Mouse (Mus musculus): ENCODE data around the gene Alg12.
A peak's percentile ranks its signal among the peaks of the same experiment; 100 is the strongest.
"Not testable (repeated sequence)": the region's sequence is repeated elsewhere in the genome, so short reads cannot be mapped to it uniquely, and the experiment has no call there.

The Alg12 gene

GRCm38 (mm10) chr15:88831482-88831881 lies 12.4 kb upstream of the Alg12 start:
- DNase-seq (ENCODE audit: low read depth): no peak

DNA sequence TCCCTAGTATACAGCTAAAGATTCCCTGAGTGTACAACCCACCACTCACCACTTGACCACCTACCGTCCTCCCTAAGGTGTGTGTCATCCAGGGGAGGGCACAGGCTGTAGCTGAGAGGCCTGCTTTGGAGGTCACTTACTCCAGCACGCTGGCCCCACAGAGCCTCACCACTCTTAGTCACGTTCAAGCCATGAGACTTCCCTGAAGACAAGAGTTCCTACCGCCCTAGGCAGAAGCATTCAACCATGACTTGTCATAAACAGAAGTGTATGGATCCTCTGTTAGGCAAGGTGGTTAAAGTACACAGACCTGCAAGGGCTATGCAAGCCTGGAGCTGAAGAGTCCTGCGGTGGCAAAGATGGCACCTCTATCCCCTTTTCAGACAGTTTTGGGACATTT lies 11.6 kb upstream of the Alg12 start:
- DNase-seq (ENCODE audit: low read depth): no peak

GRCm38 (mm10) chr15:88829791-88830440 lies 10.8 kb upstream of the Alg12 start:
- DNase-seq (ENCODE audit: low read depth): no peak

DNA sequence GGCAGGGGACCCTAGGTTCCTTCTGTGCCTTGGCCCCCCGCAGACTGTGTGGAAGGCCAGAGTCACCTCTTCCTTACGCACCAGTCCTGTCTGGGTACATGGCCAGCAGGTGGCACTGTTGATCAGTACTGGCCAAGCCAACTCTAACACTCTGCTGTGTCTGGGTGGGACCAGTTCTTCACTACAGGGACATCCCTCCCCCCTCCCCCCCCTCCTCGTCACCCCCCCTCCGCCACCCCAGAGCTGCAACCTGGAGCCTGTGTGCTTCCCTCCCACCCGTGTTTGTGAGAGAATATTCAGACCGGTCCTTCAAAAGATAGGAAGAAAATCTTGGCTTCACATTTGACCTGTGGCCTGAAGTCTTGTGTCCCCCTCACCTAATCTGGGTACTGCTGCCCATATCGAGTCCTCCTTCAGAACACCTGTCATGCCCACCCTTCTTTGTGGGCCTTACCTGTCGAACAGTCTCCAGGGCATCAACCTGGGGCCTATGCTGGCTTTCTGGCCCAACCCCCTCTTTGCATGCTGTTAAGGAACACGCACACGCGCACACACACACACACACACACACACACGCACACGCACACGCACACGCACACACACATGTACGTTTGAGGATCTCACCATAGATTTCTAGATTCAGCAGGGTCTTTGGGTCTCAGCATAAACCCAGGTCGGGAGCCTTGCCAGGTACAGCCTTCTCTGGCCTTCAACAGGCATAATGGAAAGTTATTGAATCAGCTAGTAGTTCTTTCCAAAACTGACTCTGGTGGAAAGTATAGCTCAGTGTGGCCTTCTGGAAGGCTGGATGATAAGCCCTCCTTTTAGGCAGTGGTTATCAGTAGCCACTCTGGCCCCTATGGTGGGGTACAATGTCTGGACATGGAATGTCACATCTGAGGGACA lies 9.9 kb upstream of the Alg12 start:
- DNase-seq (ENCODE audit: low read depth): peak; percentile 78

DNA sequence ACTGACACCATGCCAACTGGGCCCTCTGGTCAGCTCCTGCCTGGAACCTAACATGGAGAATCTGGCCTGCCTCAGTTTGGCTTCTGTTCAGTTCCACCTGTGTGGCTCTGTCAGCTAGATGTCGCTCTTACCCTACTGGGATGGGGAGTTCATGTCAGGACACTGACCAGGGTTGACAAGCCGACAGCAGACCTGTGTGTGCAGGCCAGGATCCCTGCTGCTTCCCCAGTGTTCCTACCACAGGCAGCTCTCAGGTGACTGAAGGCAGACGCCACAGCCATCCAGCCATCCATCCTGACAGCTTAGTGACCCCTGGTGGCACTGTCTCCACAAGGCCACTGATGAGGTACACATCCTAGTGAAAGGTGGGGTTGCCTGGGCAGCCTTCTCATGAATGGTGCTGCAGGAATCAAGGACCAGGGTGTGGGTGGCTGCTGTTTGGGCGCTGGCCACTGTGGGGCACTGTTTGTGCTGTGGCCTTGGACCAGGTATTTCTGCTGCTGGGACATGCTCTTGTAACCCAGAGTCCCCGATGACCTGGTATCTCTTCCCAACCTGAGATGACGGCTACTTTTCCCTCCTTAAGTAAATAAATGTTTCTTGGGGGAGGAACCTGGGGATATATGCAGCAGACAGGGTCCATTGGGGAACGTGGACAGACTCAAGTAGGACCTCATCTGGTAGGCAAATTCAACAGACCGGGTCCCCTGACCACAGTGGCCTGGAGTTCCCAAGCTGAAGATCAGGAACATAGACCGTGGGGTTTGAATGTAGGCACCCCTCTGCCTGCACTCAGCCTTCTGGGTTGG lies 9.1 kb upstream of the Alg12 start:
- DNase-seq (ENCODE audit: low read depth): peak; percentile 35

DNA sequence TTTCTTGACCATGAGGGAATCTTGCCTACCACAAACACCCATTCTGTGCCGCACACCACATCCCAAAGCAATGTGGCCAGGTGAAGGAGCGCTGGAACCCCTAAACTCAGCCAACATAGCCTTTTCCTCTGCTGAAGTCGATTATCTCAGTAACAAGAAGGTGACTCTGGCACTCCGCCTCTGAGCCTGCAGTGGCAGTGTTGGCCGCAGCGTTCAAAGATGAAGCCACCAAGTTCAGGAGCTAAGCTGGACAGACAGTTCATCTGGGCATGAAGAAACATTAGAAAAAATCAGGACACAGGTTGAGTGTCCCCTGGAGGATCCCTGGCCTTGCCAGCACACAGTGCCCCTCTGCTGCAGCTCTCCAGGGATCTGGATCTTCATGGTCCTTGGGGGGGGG lies 8.3 kb upstream of the Alg12 start:
- DNase-seq (ENCODE audit: low read depth): no peak

DNA sequence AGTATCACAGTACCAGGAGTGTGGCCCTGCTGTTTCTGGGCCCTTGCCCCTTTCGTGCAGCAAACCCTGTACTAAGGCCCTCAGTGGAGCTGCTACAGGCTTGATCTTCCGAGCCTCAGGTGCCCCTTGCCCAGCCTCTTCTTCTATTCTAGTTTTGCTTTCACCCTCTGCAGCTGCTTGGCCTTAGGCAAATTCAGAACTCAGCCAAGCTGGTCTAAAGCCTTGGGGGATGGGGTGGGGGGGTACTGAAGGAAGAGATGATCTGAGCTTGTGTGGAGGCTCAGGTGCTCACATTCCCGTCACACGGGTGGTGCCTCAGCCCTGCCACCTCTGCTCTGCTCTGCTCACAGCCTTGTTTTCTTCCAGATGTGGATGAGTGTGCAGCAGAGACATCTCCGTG lies 4.3 kb upstream of the Alg12 start:
- no peak for DNase-seq (ENCODE audit: low read depth)

DNA sequence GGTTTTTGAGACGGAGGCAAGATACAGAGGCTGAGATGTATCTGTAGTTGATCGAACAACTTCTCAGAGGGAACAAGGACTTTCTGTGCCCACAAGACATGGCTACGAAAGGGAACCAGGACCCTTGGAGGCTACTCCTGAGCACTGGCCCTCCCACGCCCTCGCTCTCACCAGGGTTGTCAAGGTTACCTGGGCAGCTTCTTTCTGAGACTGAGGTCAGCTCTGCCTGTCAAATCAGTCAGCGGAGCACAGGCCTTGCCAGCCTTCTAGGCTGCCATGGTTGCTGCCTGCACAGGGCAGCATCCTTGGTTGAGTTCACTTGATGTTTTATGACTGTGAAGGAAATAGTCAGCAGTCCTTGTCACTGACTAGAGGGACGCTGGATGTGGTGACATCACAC lies 3.4 kb upstream of the Alg12 start:
- DNase-seq (ENCODE audit: low read depth): no peak

- no peak for DNase-seq (ENCODE audit: low read depth)
These were observed 2.3 kb upstream of the Alg12 start for GRCm38 (mm10) chr15:88821403-88821802.

DNA sequence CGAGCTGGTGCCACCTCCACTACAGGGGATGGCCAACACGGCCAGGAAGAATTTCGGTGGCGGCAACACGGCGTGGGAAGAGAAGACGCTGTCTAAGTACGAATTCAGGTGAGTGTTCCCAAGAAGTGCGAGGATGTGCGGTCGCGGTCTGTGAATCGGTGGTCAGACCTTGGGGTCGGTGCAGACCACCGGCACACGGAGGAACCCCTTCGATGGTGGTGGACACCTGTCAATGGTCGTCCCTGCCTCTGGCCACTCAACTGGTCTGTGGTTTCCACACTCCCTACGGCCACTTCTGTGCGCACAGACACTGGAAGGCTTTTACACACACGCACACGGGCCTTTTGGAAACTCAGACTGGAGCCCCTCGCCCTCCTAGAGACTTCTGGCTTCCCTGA lies 787 bp upstream of the Alg12 start:
- DNase-seq (ENCODE audit: low read depth): no peak

DNA sequence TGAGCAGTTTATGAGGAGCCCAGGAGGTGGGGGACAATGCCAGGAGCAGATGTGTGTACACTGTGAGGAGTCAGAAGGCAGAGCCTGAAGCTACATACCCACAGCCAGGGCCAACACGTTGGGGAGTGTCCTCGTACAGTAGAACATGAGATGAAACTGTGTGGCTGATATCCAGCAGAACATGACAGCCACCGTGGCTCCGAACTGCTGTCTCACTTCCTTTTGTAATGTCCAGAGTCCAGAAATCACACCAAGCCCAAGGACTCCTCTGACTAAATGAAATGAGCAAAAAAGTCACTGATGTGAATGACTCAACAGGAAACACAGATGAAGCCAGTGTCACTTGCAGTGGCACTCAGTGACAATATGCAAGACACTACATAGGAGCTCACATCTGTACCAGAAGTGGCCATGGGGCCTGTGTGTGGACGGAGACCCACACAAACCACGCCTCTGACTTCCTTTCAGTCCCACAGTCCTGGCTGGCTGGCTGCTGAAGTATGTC lies 3.9 kb downstream of the Alg12 start:
- no peak for DNase-seq (ENCODE audit: low read depth)

DNA sequence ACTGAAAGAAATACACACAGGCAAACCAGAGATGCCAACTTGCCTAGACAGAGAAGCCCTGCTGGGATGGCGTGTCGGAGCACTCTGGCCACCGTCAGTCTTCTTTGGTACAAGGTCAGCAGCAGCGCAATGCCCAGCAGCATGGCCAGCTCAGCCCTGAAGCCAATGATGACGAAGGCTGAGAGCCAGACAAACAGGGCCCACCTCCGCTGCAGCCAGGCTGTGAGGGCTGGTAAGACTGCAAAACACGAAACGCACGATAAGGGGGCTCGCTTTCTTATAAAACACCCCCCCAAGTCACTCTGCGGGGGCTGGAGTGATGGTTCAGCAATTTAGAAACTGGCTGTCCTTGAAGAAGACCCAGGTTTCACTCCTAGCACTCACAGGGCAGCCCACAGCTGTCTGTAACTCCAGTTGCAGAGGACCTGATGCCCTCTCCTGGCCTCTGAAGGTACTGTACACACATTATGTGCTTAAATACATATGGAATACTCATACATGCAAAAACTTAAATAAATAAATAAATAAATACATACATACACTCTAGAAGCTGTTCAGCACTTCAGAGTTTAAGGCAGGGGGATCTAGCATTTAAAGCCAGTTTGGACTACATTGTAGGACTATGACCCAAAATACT lies 4.6 kb downstream of the Alg12 start:
- no peak for DNase-seq (ENCODE audit: low read depth)

- not testable (repeated sequence) for DNase-seq (ENCODE audit: low read depth)
These were observed 5.2 kb downstream of the Alg12 start for GRCm38 (mm10) chr15:88813873-88814272.

GRCm38 (mm10) chr15:88813262-88813661 lies 5.9 kb downstream of the Alg12 start:
- DNase-seq (ENCODE audit: low read depth): no peak

DNA sequence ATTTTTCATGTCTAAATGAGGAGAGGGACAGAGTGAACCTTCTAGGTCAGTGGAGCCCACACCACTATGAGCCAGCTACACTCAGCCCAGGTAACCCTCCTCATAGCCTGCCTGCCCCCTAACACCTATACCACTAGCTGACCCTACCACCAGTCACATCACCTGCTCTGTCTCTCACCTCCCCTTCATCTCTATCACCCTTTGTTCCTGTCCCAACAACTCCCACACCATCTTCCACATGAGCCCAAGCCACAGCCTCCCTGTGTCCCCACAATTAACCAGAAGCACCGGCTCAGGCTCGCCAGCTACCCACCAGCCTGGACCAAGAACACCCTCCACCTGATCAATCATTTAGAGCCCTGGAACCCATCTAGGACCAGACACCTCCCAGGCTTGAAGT lies 8.7 kb downstream of the Alg12 start:
- no peak for DNase-seq (ENCODE audit: low read depth)

DNA sequence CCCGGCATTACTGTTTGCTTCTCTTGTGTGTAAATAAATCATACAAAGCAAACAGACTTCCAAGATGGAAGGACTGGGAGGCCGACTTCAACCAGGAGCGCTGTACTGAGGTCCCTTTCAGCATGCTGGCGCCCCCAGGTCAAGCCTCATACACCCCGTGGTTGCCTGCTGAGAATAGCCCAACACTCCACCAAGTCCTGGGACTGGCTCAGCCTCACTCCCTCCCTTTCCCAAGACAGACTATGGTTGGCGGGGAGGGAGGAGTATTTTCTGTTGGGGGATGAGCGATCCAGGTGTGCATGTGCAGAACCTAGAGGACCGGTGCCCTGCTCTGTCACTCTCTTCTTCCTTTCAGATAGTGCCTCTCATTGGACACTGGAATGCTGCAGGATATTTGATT lies 11.0 kb downstream of the Alg12 start:
- no peak for DNase-seq (ENCODE audit: low read depth)

DNA sequence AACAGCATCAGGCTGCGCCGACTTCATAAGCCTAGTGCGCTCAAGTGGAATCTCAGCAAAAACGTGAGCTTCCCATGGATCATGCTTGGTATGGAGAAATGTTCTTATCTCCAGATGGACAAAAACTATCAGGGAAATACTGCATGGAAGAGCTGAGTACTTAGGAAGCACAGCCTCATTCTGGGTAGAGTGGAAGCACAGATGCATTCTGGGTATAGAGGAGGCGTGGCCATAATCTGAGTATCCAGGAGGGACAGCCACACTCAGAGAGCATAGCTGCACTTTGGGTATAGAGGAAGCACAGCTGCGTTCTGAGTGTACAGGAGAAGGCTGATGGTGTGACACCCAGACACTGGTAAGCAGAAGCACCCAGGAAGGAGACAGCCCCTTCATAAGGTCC lies 16.8 kb downstream of the Alg12 start:
- no peak for DNase-seq (ENCODE audit: low read depth)

DNA sequence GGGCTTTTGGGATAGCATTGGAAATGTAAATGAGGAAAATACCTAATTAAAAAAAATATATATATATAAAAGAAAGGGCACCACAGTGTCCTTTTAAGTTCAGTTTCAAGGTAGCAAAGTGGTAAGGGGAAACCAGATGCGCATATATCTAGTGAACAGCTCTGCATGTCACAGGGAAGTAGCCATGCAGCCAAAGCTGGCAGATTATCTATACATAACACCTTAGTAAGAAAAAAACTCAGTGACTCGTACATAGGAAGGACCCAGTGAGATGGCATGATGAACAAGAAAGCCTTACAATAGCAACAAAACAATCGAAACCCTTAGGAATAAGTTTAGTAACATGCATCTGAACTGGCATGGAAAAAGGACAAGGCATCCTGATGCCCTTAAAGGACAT lies 17.2 kb downstream of the Alg12 start:
- no peak for DNase-seq (ENCODE audit: low read depth)

GRCm38 (mm10) chr15:88800921-88801354 lies 18.2 kb downstream of the Alg12 start:
- no peak for DNase-seq (ENCODE audit: low read depth)

DNA sequence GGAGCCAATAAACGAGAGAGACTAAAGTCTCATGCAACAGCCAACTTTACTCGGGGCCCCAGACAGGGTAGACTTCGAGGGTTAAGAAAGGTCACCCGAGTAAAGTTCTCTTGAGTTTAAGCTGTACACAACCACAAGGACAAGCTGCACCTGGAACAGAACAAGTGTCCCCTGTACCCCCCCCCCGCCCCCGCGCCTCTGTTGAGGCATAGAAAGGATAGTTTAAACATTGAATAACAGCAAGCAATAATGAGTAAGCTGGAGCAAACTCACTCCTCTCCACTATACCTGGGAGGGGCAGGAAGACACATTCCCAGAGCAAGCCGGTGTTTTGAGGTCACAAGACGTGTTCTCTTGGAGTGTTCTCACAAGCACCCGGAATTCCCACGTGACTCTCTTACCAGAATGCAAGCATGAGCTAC lies 19.2 kb downstream of the Alg12 start:
- DNase-seq (ENCODE audit: low read depth): no peak

DNA sequence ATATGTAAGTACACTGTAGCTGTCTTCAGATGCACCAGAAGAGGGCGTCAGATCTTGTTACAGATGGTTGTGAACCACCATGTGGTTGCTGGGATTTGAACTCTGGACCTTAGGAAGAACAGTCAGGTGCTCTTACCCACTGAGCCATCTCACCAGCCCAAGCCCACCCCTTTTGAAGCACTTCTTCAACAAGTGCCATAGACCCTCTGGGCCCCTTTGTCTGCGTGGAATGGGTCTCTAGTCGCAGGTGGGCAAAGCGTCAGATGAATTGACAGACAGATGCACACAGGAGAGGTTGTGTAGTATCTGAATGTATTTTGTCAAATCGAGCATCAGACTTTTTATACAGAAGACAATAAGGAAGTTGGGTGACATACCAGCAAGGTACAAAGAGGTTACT lies 24.4 kb downstream of the Alg12 start:
- DNase-seq (ENCODE audit: low read depth): not testable (repeated sequence)

All from c-Kit-positive CD71-positive TER-119-negative erythroid progenitor cells, embryonic 14.5 days (primary cell).